Mouse (Mus musculus): Measurements from ENCODE around the gene Eif4e3.

DNA sequence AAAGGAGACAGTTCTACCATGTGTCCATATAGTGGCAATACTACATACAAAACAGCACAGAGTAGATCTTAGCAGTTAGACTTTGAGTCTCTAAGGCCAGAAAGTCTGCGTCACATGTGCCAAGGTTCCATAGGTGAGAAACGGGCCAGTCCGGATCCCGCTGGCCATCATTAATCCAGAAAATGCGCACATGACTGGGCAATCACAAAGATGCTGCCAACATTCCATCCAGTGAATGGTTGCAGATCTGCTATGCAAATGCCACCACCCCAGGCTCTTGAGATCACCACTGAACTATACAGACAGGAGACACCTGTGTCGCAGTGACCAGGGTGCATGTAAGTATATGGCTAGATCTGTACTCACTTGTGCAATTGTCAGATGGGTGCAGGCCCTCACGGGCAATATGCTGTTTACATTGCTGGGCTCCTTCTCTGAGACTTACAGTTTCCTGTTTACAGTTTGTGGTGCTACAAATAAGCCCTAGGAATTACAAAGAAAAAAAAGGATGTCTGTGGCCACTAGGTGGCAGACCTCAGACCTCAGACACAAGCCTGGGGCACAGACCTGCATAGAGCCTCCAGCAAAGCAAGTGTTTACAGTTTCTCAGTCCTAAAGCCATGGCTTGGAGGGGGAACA is 4.0 kb upstream of the Eif4e3 start:
- TF ChIP-seq POLR2A (IDR thresholded peaks at IDR 0.05; ENCODE audit: control insufficient read depth, low read depth, low read length) (no peak), CTCF (IDR thresholded peaks at IDR 0.05; ENCODE audit: control insufficient read depth, insufficient read depth, insufficient replicate concordance, low read depth, low read length) (peak; percentile 52; the same call in 1 of the 2 replicates)

Measured in testis, adult 2 months (tissue).